Comparison of ENCODE assay signal across 9 mouse cellular contexts in the genomic region with DNA sequence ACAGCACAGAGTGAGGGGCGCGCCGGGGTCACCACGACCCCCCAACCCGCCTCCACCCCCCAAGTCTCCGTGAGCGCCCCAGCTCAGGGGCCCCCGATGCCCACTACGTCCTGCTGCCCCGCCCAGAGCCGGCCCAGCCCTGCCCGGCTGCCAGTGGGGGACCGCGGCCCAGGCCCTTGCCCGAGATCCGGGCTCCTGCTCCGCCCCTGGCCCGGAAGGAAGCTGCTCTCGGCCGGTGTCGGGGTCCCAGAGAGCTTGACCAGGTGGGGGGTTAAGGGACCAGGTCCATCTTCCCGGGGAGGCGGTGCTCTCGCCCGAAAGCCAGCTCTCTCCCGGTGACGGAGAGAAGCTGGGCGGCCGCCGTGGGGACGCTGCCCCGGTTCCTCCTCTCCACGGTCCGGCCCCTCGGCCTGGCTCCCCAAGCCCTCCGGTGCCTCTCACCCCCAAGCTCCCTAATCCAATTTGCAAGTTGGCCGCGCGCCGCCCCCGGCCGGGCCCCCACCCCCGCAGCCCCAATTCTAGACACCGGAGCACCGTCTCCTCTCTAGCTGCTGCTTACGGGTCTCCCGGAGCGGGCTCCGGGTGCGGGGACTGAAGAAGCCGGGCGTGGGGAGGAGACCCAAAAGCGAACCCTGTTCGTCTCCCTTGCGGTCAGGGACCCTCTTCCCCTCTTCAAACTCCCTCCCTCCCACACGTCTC. TPM values are rescaled to one million over a fixed set of nuclear protein-coding genes. Genes with fewer than 3 reads are reported as not detected.
DNase-seq lines count a peak whose midpoint lies in the region; ATAC-seq lines count a peak whose summit lies in the region.
"Had no signal": no experiment of that assay in that cellular context is flagged by ENCODE, and none has a peak within 500 bp of the region (broad histone marks: within the 10 kb centered on the region; RNA-seq: fewer than 3 reads in every experiment).

No protein-coding gene starts in this region.

- H3K4me2 ChIP-seq in hindbrain, embryonic 16.5 days (ENCODE audit: low read length) = peak overlapping the region; percentile 55
- H3K4me2 ChIP-seq in neural tube, embryonic 11.5 days (ENCODE audit: low read depth) = peak overlapping the region; percentile 32

- intact Hi-C loops in left cerebral cortex, postnatal 36 days (cut with DNase I) = no loop called here

- H3K27me3 ChIP-seq in embryonic facial prominence, embryonic 10.5 days (replicated peaks; ENCODE audit: low read depth, poor library complexity, severe bottlenecking) = peaks cover 100% of the 10 kb centered on the region
- peaks cover 48% of the 10 kb centered on the region for H3K27me3 ChIP-seq in hindbrain, embryonic 16.5 days (replicated peaks; ENCODE audit: control insufficient read depth, insufficient read depth, low read length)
- peaks cover 93% of the 10 kb centered on the region for H3K27me3 ChIP-seq in neural tube, embryonic 11.5 days (ENCODE audit: control insufficient read depth, insufficient read depth, low read length)

- H3K4me3 ChIP-seq in embryonic facial prominence, embryonic 10.5 days = peak overlapping the region; percentile 44
- peak overlapping the region; percentile 49 for H3K4me3 ChIP-seq in hindbrain, embryonic 16.5 days (ENCODE audit: low read length)
- H3K4me3 ChIP-seq in neural tube, embryonic 11.5 days (ENCODE audit: low read depth, low read length) = peak overlapping the region; percentile 21

- no peak overlapping the region for H3K27ac ChIP-seq in embryonic facial prominence, embryonic 10.5 days (replicated peaks)
- H3K27ac ChIP-seq in hindbrain, embryonic 16.5 days (ENCODE audit: low read depth, low read length) = peak overlapping the region; percentile 86
- no peak overlapping the region for H3K27ac ChIP-seq in neural tube, embryonic 11.5 days (ENCODE audit: low read depth, low read length)

- ATAC-seq in hindbrain, embryonic 16.5 days = 0 out of 2 replicates have a peak, but pooled peaks have one; percentile 37
- ATAC-seq in neural tube, embryonic 11.5 days (ENCODE audit: insufficient read depth, low FRiP score, low TSS enrichment) = no peak
- no peak for ATAC-seq in monocyte, adult 5-6 weeks (replicated peaks; ENCODE audit: insufficient number of reproducible peaks, low FRiP score, low TSS enrichment, poor library complexity, severe bottlenecking)

- peak; percentile 55 to 69 for DNase-seq in left cerebral cortex, postnatal 36 days (ENCODE audit: low spot score in 2 of 2)
- DNase-seq in left cerebral cortex, adult 9 months (ENCODE audit: low spot score in 2 of 2) = no peak
- DNase-seq in embryonic facial prominence, embryonic 10.5 days (ENCODE audit: low spot score) = peak; percentile 53
- DNase-seq in neural tube, embryonic 11.5 days (ENCODE audit: low spot score) = peak; percentile 19
- DNase-seq in yolk sac, embryonic 10.5 days (ENCODE audit: low spot score) = no peak
- no peak for DNase-seq in kidney, postnatal 36 days

- H3K36me3 ChIP-seq in embryonic facial prominence, embryonic 10.5 days (replicated peaks) = no peaks in the 10 kb centered on the region
- no peaks in the 10 kb centered on the region for H3K36me3 ChIP-seq in hindbrain, embryonic 16.5 days (ENCODE audit: control insufficient read depth, insufficient read depth, low read length)
- no peaks in the 10 kb centered on the region for H3K36me3 ChIP-seq in neural tube, embryonic 11.5 days (ENCODE audit: control insufficient read depth, insufficient read depth, low read length)

- peaks cover 26% of the 10 kb centered on the region for H3K4me1 ChIP-seq in embryonic facial prominence, embryonic 10.5 days
- H3K4me1 ChIP-seq in hindbrain, embryonic 16.5 days (ENCODE audit: control insufficient read depth, insufficient read depth, low read depth, low read length) = peaks cover 18% of the 10 kb centered on the region
- peaks cover 9% of the 10 kb centered on the region for H3K4me1 ChIP-seq in neural tube, embryonic 11.5 days (ENCODE audit: control insufficient read depth, insufficient read depth, low read length)

- WGBS in embryonic facial prominence, embryonic 10.5 days = 1% methylated on average over 56 of the region's 56 CpGs
- WGBS in hindbrain, embryonic 16.5 days = 1% methylated on average over 47 of the region's 56 CpGs
- under 1% methylated on average over 48 of the region's 56 CpGs for WGBS in neural tube, embryonic 11.5 days

- no peaks in the 10 kb centered on the region for H3K9me3 ChIP-seq in embryonic facial prominence, embryonic 10.5 days
- H3K9me3 ChIP-seq in hindbrain, embryonic 16.5 days (ENCODE audit: control insufficient read depth, low read length) = no peaks in the 10 kb centered on the region
- no peaks in the 10 kb centered on the region for H3K9me3 ChIP-seq in neural tube, embryonic 11.5 days (ENCODE audit: control insufficient read depth, low read length)

- peak overlapping the region; percentile 67 for H3K9ac ChIP-seq in hindbrain, embryonic 16.5 days (ENCODE audit: low read depth, low read length)
- no peak overlapping the region for H3K9ac ChIP-seq in neural tube, embryonic 11.5 days (ENCODE audit: low read length)

RNA-seq across cellular contexts. Expression of a gene that starts 0.9 kb away (rescaled TPM):
- total RNA-seq in left cerebral cortex, postnatal 36 days (2021) = 10 to 100 TPM; 65.2 to 77.3 TPM
- polyA plus RNA-seq in embryonic facial prominence, embryonic 10.5 days (2016; fragmentation: Nextera tagmentation; extraction: Ambion mirVana) = 0.08 TPM in 1 of 2 replicates, not detected in the other
- polyA plus RNA-seq in hindbrain, embryonic 16.5 days (2015; fragmentation: Nextera tagmentation; extraction: Ambion mirVana) = 22.9 and 23.4 TPM in 2 replicates
- polyA plus RNA-seq in neural tube, embryonic 11.5 days (2014; fragmentation: Nextera tagmentation; extraction: Ambion mirVana) = 1.2 TPM in 2 replicates
- total RNA-seq in monocyte, adult 5-6 weeks (2017) = not detected in 3 replicates
- polyA plus RNA-seq: large intestine, adult 2 months had no signal

RNA-seq across cellular contexts. Expression of a gene that starts 19.7 kb away (rescaled TPM):
- total RNA-seq in left cerebral cortex, postnatal 36 days (2021) = 100 to 1,000 TPM; 225 to 274 TPM
- polyA plus RNA-seq in embryonic facial prominence, embryonic 10.5 days (2016; fragmentation: Nextera tagmentation; extraction: Ambion mirVana) = 0.26 and 0.30 TPM in 2 replicates
- 7.7 and 9.3 TPM in 2 replicates for polyA plus RNA-seq in hindbrain, embryonic 16.5 days (2015; fragmentation: Nextera tagmentation; extraction: Ambion mirVana)
- polyA plus RNA-seq in neural tube, embryonic 11.5 days (2014; fragmentation: Nextera tagmentation; extraction: Ambion mirVana) = 0.15 TPM in 1 of 2 replicates, not detected in the other
- total RNA-seq in monocyte, adult 5-6 weeks (2017) = not detected in 3 replicates

RNA-seq across cellular contexts. Expression of a gene that starts 29.6 kb away (rescaled TPM):
- total RNA-seq in left cerebral cortex, postnatal 36 days (2021) = 10 to 100 TPM; 35.9 to 39.3 TPM
- 40.8 and 41.7 TPM in 2 replicates for polyA plus RNA-seq in embryonic facial prominence, embryonic 10.5 days (2016; fragmentation: Nextera tagmentation; extraction: Ambion mirVana)
- polyA plus RNA-seq in hindbrain, embryonic 16.5 days (2015; fragmentation: Nextera tagmentation; extraction: Ambion mirVana) = 39.0 and 39.9 TPM in 2 replicates
- polyA plus RNA-seq in neural tube, embryonic 11.5 days (2014; fragmentation: Nextera tagmentation; extraction: Ambion mirVana) = 39.7 and 45.6 TPM in 2 replicates
- 29.2 to 57.7 TPM (median 50.9 TPM) in 3 replicates for total RNA-seq in monocyte, adult 5-6 weeks (2017)

RNA-seq across cellular contexts. Expression of a gene that starts 55.1 kb away (rescaled TPM):
- 10 to 100 TPM; 11.8 to 14.4 TPM for total RNA-seq in left cerebral cortex, postnatal 36 days (2021)
- not detected in 2 replicates for polyA plus RNA-seq in embryonic facial prominence, embryonic 10.5 days (2016; fragmentation: Nextera tagmentation; extraction: Ambion mirVana)
- 0.16 and 1.7 TPM in 2 replicates for polyA plus RNA-seq in hindbrain, embryonic 16.5 days (2015; fragmentation: Nextera tagmentation; extraction: Ambion mirVana)
- polyA plus RNA-seq in neural tube, embryonic 11.5 days (2014; fragmentation: Nextera tagmentation; extraction: Ambion mirVana) = 3.1 and 3.9 TPM in 2 replicates
- total RNA-seq in monocyte, adult 5-6 weeks (2017) = 1.6 TPM in 1 of 3 replicates, not detected in the others

RNA-seq across cellular contexts. Expression of a gene that starts 57.7 kb away (rescaled TPM):
- total RNA-seq in left cerebral cortex, postnatal 36 days (2021) = under 1 TPM; 0.34 to 0.47 TPM
- polyA plus RNA-seq in embryonic facial prominence, embryonic 10.5 days (2016; fragmentation: Nextera tagmentation; extraction: Ambion mirVana) = 0.17 and 0.30 TPM in 2 replicates
- polyA plus RNA-seq in hindbrain, embryonic 16.5 days (2015; fragmentation: Nextera tagmentation; extraction: Ambion mirVana) = 4.5 and 4.9 TPM in 2 replicates
- 0.40 and 0.91 TPM in 2 replicates for polyA plus RNA-seq in neural tube, embryonic 11.5 days (2014; fragmentation: Nextera tagmentation; extraction: Ambion mirVana)
- not detected in 3 replicates for total RNA-seq in monocyte, adult 5-6 weeks (2017)
- polyA plus RNA-seq: large intestine, adult 2 months had no signal

Comparison
In these comparisons a context has a peak if more than half of its experiments do, and no peak if none do; other contexts are left out.
1. DNase-seq: peak in left cerebral cortex, postnatal 36 days (2 of 2), embryonic facial prominence, embryonic 10.5 days (single experiment) and neural tube, embryonic 11.5 days (single experiment); none in left cerebral cortex, adult 9 months (0 of 2), yolk sac, embryonic 10.5 days (single experiment) and kidney, postnatal 36 days (0 of 2).
2. RNA of a gene that starts 0.9 kb away (polyA plus RNA-seq): 22.9 to 23.4 TPM in hindbrain, embryonic 16.5 days; 1.2 TPM in neural tube, embryonic 11.5 days and 0.08 TPM in embryonic facial prominence, embryonic 10.5 days; every median in the first group is over 10 times any median in the second.
3. Peak in every context shown above with its lines, with median percentiles within 50 percentile points of each other: H3K4me3 ChIP-seq.